Mouse (Mus musculus) cerebellum, postnatal 14 days (tissue): ENCODE data around the gene Bmpr1a.
"Not testable (repeated sequence)": the region's sequence is repeated elsewhere in the genome, so short reads cannot be mapped to it uniquely, and the experiment has no call there.

Experiments
- DNase-seq, 2 experiments: peaks; one replicate each; pipeline ENCODE4 v3.0.0; 2021; ENCODE audit warnings: mixed read lengths in 2 of 2

Bmpr1a gene

DNA sequence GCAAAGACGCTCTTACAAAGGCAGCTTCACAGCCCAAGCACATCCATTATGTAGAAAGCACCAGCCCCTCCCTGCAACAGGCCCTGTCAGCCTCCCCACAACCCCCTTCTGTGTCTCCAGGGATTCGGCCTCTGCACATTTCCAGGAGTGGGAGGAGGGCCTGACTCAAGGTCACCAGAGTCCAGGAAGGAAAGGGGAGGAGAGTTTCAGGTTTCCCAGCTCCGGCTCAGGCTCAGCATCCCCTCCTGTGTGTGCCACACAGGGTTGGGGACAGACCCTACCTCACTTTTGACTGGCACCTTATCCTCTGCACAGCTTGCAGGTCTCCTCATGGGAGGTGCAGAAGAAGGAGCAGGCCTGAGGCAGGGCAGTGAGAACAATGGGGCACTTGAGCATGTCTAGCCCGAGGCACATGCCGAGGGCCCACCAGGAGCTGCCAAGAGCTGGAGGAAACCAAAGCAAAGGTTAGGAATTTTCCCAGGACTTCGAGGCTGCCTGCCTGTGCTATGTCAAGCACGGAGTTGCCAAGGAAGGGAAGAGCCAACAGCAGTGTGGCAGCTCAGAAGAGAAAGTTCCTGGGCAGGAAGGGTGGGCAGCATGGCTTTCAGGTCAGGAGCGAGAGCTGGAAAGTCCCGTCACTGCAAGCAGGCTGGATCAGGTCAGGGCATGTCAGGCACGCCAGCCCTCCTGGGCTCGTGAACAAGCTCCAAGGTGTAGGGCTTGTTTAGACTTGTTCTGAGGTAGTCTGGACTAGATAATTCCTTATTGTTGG is 124.4 kb downstream of the Bmpr1a start:
- DNase-seq: no peak

- no peak for DNase-seq
These were observed 126.0 kb downstream of the Bmpr1a start for GRCm38 (mm10) chr14:34377121-34377520.

DNA sequence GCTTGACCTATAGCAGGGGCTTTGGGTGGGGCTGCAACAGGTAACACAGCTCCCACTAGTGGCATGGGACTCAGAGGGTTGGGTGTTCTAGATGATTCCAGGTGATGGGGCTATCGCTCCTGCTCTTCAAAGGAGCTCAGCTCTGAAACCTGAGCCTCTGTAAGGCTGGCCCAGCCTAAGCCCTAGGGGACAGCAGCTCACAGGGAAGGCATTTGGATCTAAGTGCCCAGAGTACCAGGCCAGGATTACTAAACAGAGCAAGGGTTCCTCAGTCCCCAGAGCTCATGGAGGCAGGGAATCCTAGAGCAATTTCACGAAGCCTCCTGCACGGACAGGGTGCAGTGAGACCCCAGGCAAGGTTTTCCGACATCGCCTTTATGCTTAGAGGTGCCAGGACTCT is 127.2 kb downstream of the Bmpr1a start:
- DNase-seq: no peak

DNA sequence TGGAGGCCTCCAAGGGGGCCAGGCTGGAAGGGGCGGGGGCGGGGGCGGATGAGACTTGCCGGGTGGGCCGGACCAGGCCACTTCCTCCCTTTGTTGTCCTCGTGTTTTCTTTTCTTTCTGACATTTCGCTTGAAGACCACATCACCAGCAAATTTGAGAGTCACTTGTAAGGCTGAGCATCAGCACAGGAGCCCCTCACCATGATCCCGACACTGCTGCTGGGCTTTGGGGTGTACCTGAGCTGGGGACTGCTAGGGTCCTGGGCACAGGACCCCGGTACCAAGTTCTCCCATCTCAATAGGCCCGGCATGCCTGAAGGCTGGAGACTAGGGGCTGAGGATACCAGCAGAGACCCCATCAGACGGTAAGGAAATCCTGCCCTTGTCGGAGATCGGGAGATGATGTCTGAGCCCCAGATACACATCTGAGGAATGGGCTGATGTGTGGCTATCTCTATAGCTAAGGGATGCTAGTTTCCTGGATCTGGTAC is 127.7 kb downstream of the Bmpr1a start, which contains the start of gene Mmrn2:
Gene Mmrn2 (plus strand): TSS at position 51 of the 490 bp plus-strand sequence.
- no peak for DNase-seq

DNA sequence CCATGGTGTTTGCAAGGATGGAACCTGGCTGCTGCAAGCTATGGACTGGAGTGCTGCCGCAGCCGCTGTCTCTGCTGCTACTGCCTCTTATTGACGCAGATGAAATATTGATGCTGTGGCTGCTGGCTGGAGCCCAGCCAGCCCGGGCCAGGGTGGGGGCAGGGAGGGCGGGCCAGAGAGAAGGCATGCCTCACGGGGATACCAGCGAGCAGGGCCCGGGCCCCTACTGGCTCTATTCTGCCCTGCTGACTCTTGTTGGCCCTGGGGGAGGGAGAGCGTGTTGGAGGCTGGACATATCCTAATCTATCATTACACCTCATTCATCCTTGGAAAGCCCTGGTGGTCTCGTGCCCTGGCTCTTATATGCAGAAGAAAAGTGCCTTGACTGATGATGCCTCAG is 128.6 kb downstream of the Bmpr1a start, which contains the start of gene Sncg:
Gene Sncg (minus strand): TSS at position 213 of the 400 bp plus-strand sequence.
- DNase-seq: no peak

- DNase-seq: no peak
These were observed 129.6 kb downstream of the Bmpr1a start for GRCm38 (mm10) chr14:34373581-34373980.

GRCm38 (mm10) chr14:34372646-34373045 is 130.5 kb downstream of the Bmpr1a start:
- DNase-seq: peak; percentile 69 to 80

DNA sequence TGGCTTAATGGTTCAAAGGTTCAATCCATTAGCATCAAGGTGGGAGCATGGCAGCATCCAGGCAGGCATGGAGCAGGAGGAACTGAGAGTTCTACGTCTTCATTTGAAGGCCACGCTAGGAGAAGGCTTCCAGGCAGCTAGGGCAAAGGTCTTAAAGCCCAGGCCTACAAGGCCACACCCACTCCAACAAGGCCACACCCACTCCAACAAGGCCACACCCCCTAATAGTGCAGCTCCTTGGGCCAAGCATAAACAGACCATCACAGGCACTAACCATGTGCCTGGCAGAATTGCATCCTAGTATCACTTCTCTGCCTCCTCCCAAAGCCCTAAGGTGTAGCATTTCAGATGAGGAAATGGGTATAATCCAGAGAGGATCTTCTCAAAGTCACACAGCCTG is 131.4 kb downstream of the Bmpr1a start:
- no peak for DNase-seq

- DNase-seq: no peak
These were observed 132.2 kb downstream of the Bmpr1a start for GRCm38 (mm10) chr14:34370921-34371320.

DNA sequence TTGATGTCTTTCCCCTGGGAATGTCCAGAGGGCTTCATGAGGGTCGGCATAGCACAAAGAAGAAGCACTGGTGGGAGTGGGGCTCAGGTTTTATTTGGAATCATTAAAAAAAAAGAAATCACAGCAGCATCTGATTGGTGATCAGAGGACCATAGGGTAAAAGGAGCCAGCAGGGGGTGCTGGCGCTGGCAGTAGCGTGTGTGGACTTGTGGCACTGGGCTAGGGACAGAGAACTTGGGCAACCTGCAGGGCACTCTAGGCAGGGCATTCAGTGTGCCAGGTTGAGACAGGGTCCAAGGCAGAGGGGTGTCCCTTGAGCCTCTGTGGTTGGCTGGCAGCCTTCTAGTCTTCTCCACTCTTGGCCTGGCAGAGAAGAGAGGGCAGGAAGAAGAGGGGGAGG is 132.9 kb downstream of the Bmpr1a start:
- no peak for DNase-seq

GRCm38 (mm10) chr14:34365147-34365507 is 138.0 kb downstream of the Bmpr1a start:
- no peak for DNase-seq

- DNase-seq: not testable (repeated sequence)
These were observed 138.6 kb downstream of the Bmpr1a start for GRCm38 (mm10) chr14:34364254-34365146.

- peak; percentile 55 to 57 for DNase-seq
These were observed 139.5 kb downstream of the Bmpr1a start for GRCm38 (mm10) chr14:34363490-34364253.

GRCm38 (mm10) chr14:34362726-34363445 is 140.3 kb downstream of the Bmpr1a start:
- DNase-seq: peak; percentile 78 to 80

GRCm38 (mm10) chr14:34362135-34362534 is 141.0 kb downstream of the Bmpr1a start:
- no peak for DNase-seq
